Mouse (Mus musculus): ENCODE data around the gene Ubtf. TPM values are rescaled to one million over a fixed set of nuclear protein-coding genes. Genes with fewer than 3 reads are reported as not detected.
"Not testable (repeated sequence)": the region's sequence is repeated elsewhere in the genome, so short reads cannot be mapped to it uniquely, and the experiment has no call there.

Ubtf gene
- 70.5 and 71.4 TPM in 2 replicates for polyA plus RNA-seq (2015; fragmentation: Nextera tagmentation; extraction: Ambion mirVana)

DNA sequence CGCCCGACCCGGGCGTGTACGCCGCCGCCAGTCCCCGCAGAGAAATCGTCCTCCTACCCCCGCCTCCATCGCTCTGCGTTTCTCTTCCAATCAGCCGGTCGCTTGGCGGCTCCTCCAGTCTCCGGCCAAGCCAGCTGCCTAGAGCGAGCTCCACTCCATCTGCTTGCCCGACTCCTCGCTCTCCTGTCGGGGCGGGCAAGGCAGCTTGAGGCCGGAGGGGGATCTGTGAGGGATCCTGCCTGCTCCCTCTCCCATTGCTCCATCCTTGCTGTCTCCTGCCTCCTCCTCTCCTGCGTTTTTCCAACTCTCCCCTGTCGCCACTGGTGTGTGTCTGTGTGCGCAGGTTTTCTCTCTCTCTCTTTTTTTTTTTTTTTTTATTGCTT is at the start of gene Ubtf:
TSS of gene Ubtf (minus strand) at position 333 of the 383 bp plus-strand sequence.
- under 1% methylated on average over 25 of the region's 25 CpGs for WGBS
- peak; percentile 2; the same call in 1 of the 2 replicates for ATAC-seq (ENCODE audit: insufficient read depth, low FRiP score)

DNA sequence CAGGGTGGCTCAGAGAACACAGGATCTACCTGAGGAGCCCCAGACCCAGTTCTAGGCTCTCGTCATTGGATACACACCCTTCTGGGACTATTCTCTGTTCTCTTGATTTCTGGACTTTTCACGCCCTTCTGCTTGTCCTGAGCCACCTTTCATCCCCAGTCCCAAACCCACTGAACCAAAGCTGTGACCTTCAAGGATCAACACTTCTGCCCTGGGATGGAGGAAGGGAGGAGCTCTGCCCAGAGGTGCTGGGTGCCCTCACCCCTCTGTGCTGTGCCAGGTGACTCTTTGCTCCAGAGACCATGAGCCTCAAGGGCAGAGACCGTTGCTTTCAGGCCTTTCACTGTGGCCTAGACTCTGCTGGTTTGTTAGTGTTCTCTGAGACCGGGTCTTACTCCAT is 49.7 kb upstream of the Ubtf start:
- ATAC-seq (ENCODE audit: insufficient read depth, low FRiP score): no peak
- WGBS: 69% methylated on average over 4 of the region's 4 CpGs
- H3K27ac ChIP-seq (ENCODE audit: low read length): no peak overlapping the region

More for the DNA sequence above, at the start of gene Ubtf:
- Histone ChIP-seq H3K4me1 (ENCODE audit: control insufficient read depth, insufficient read depth, low read length) (peaks cover 23% of the 10 kb centered on the region), H3K27me3 (ENCODE audit: control insufficient read depth, insufficient read depth, low read length) (no peaks in the 10 kb centered on the region), H3K27ac (ENCODE audit: low read length) (peak within 1 kb of the TSS; percentile 99), H3K9ac (ENCODE audit: low read length) (peak within 1 kb of the TSS; percentile 100), H3K4me2 (ENCODE audit: low read depth, low read length) (peak within 1 kb of the TSS; percentile 78), H3K36me3 (ENCODE audit: control insufficient read depth, insufficient read depth, low read length) (0 out of 2 replicates have a peak, but pooled peaks cover 4% of the 10 kb centered on the region), H3K9me3 (replicated peaks; ENCODE audit: control insufficient read depth, low read length) (no peaks in the 10 kb centered on the region), H3K4me3 (replicated peaks; ENCODE audit: low read length) (peak within 1 kb of the TSS; percentile 98)

DNA sequence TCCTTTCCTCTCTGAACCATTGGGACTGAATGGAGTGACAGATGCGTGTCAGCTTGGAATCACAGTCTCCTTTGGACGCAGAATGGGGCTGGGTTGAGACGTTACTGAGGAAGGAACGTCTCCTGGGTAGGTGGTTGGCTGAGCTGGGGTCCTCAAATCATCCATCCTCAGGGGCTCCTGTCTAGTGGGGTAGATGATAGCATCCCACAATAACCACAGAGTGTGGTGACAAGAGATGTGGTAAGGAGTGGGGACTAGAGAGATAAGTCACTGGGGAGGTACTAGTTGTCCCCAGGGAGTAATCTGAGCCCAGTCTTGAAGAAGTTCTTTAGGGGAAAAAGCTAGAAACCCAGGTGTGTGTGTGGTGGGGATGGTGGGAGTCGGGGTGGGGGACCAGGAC is 48.8 kb upstream of the Ubtf start:
- Histone ChIP-seq H3K27me3 (ENCODE audit: control insufficient read depth, insufficient read depth, low read length) (no peaks in the 10 kb centered on the region), H3K27ac (ENCODE audit: low read length) (no peak overlapping the region), H3K9ac (ENCODE audit: low read length) (no peak overlapping the region), H3K9me3 (replicated peaks; ENCODE audit: control insufficient read depth, low read length) (no peaks in the 10 kb centered on the region), H3K4me2 (ENCODE audit: low read depth, low read length) (no peak overlapping the region), H3K36me3 (ENCODE audit: control insufficient read depth, insufficient read depth, low read length) (no peaks in the 10 kb centered on the region), H3K4me3 (replicated peaks; ENCODE audit: low read length) (no peak overlapping the region), H3K4me1 (ENCODE audit: control insufficient read depth, insufficient read depth, low read length) (no peaks in the 10 kb centered on the region)
- no peak for ATAC-seq (ENCODE audit: insufficient read depth, low FRiP score)
- 81% methylated on average over 5 of the region's 5 CpGs for WGBS

More for the DNA sequence above, 49.7 kb upstream of the Ubtf start:
- no peaks in the 10 kb centered on the region for H3K27me3 ChIP-seq (ENCODE audit: control insufficient read depth, insufficient read depth, low read length)
- H3K4me2 ChIP-seq (ENCODE audit: low read depth, low read length): no peak overlapping the region
- H3K4me3 ChIP-seq (replicated peaks; ENCODE audit: low read length): no peak overlapping the region
- H3K4me1 ChIP-seq (ENCODE audit: control insufficient read depth, insufficient read depth, low read length): no peaks in the 10 kb centered on the region; the same call in 1 of the 2 replicates
- H3K9me3 ChIP-seq (replicated peaks; ENCODE audit: control insufficient read depth, low read length): no peaks in the 10 kb centered on the region
- H3K36me3 ChIP-seq (ENCODE audit: control insufficient read depth, insufficient read depth, low read length): no peaks in the 10 kb centered on the region
- no peak overlapping the region for H3K9ac ChIP-seq (ENCODE audit: low read length)

DNA sequence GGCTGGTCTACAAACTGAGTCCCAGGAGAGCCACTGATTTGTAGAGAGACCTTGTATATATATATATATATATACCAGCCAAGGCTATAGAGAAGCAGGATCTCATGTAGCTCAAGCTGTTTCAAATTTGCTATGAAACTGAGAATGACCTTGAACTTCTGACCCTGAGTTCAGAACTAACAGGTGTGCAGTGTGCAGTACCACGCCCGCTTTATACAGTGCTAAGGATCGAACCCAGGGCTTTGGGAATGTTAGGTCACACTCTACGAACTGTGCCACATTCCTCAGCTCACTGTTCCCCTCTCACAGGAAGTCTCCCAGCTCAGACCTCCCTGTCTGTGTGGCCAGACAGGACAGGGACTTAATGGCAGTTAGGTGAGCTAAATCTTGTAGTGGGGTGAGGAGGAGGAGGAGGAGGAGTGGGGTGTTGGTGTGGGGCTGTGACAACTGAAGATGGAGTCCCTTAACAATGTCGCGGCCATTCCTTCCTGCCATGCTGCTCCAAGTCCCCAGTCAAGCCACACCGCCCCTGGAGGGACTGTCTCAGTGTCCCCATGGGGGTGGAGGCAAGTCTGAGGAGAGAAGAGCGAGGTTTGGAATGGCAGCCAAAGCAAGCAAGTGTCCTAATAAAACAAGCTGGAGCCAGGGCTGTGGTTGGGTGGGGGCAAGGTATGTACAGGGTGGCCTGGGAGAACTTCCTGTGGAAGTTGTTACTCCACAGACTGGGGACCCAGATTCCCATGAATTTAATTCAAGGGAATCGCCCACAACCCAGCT is 48.1 kb upstream of the Ubtf start:
- no peaks in the 10 kb centered on the region for H3K27me3 ChIP-seq (ENCODE audit: control insufficient read depth, insufficient read depth, low read length)
- ATAC-seq (ENCODE audit: insufficient read depth, low FRiP score): no peak
- no peak overlapping the region for H3K4me2 ChIP-seq (ENCODE audit: low read depth, low read length)
- 72% methylated on average over 9 of the region's 9 CpGs for WGBS
- H3K4me3 ChIP-seq (replicated peaks; ENCODE audit: low read length): no peak overlapping the region
- no peak overlapping the region for H3K9ac ChIP-seq (ENCODE audit: low read length)
- H3K36me3 ChIP-seq (ENCODE audit: control insufficient read depth, insufficient read depth, low read length): no peaks in the 10 kb centered on the region
- H3K27ac ChIP-seq (ENCODE audit: low read length): no peak overlapping the region
- H3K9me3 ChIP-seq (replicated peaks; ENCODE audit: control insufficient read depth, low read length): no peaks in the 10 kb centered on the region
- no peaks in the 10 kb centered on the region for H3K4me1 ChIP-seq (ENCODE audit: control insufficient read depth, insufficient read depth, low read length)

DNA sequence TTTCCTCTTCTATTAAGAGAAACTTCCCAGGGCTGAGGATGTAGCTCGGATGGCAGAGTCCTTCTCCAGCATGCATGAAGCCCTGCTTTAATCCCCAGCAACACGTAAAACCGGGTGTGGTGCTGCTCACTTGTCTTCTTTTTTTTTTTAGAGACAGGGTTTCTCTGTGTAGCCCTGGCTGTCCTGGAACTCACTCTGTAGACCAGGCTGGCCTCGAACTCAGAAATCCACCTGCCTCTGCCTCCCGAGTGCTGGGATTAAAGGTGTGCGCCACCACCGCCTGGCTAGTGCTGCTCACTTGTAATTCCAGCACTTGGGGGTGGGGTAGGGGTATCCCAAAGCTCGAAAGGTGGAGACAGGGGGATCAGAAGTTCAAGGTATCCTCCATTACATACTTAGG is 46.6 kb upstream of the Ubtf start, which contains the start of gene Slc4a1:
TSS of gene Slc4a1 (minus strand) at position 101 of the 400 bp plus-strand sequence.
- not testable (repeated sequence) for H3K4me2 ChIP-seq (ENCODE audit: low read depth, low read length); H3K9ac ChIP-seq (ENCODE audit: low read length); H3K4me1 ChIP-seq (ENCODE audit: control insufficient read depth, insufficient read depth, low read length); ATAC-seq (ENCODE audit: insufficient read depth, low FRiP score); H3K36me3 ChIP-seq (ENCODE audit: control insufficient read depth, insufficient read depth, low read length); H3K27ac ChIP-seq (ENCODE audit: low read length); H3K27me3 ChIP-seq (ENCODE audit: control insufficient read depth, insufficient read depth, low read length); H3K4me3 ChIP-seq (replicated peaks; ENCODE audit: low read length); H3K9me3 ChIP-seq (replicated peaks; ENCODE audit: control insufficient read depth, low read length)
- WGBS: 77% methylated on average over 8 of the region's 8 CpGs

DNA sequence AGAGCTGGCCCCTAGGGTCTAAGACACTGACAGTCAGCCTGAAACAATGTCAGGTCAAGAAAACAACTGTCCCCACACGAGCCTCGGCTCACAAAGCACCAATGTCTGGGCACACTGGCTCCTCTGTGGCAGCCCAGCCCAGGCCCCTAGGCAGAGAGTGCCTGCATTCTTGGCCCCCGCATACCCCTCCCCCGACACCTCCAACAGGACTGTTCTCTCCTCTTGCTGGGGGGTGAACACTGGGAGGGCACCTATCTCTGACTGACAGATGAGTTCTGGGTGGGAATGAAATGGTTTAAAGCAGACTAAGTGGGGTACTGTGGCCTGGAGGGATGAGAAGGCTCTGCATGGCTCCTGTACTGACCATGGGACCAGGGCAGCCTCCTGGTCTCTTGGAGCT is 46.2 kb upstream of the Ubtf start:
- ATAC-seq (ENCODE audit: insufficient read depth, low FRiP score): no peak
- no peak overlapping the region for H3K4me3 ChIP-seq (replicated peaks; ENCODE audit: low read length)

DNA sequence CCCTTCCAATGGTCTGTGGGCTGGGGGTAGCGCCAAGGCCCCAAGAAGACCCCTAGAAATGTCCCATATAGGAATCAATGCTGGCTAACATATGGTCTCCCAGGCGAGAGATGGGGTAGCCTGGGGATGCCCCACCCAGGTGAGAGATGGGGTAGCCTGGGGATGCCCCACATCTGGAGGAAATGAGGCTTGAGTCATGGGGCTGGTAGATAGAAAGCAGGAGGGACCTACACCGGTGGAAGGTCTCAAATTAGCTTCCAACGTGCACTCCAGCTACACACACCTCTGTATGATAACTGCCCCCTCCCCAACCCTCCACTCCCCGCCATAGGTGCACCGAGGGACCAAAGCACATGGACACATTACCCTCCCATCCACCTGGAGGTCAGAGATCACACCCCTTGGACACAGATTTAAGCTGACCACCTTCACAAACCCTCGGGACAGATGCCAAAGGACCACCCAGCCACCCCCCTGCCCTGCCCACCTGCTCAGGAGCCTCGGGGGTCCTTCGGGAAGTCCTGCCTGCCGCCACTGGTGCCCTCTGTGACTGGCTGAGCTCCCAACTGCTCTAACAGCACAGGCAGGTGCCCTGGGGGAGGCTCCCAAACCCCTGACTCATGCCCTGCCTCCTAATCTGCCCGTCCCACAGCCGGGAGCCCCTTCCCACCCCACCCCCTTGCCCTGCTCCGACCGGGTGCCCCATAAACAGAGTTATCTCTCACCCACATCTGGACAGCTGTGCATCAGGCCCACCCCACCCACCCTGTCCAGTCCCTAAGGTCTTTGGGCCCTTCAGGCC is 45.2 kb upstream of the Ubtf start:
- WGBS: 67% methylated on average over 14 of the region's 14 CpGs
- no peak overlapping the region for H3K9ac ChIP-seq (ENCODE audit: low read length)
- ATAC-seq (ENCODE audit: insufficient read depth, low FRiP score): peak; percentile 67

More for the DNA sequence above, 46.2 kb upstream of the Ubtf start:
- no peak overlapping the region for H3K4me2 ChIP-seq (ENCODE audit: low read depth, low read length)
- no peak overlapping the region for H3K27ac ChIP-seq (ENCODE audit: low read length)
- WGBS: 58% methylated on average over 4 of the region's 4 CpGs
- H3K4me1 ChIP-seq (ENCODE audit: control insufficient read depth, insufficient read depth, low read length): no peaks in the 10 kb centered on the region
- H3K9ac ChIP-seq (ENCODE audit: low read length): no peak overlapping the region
- H3K36me3 ChIP-seq (ENCODE audit: control insufficient read depth, insufficient read depth, low read length): no peaks in the 10 kb centered on the region
- H3K27me3 ChIP-seq (ENCODE audit: control insufficient read depth, insufficient read depth, low read length): no peaks in the 10 kb centered on the region
- H3K9me3 ChIP-seq (replicated peaks; ENCODE audit: control insufficient read depth, low read length): no peaks in the 10 kb centered on the region

DNA sequence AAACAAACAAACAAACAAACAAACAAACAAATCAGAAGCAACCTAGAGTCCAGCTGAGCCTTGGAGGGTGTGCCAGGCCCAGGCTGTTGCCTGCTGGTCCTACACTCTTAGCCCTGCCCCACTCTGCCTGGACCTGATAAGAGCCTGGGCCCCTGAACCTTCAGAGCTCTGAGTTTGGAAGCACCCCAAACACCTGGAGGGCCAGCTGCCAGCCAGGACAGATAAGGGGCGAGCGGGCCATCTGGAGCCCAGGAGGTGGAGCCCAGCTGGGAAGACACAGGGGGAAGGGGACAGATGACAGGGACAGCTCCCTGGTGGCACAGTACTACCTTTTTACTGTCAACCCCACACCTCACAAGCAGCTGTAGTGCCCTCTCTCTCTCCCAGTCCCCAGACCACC is 44.1 kb upstream of the Ubtf start:
- Histone ChIP-seq H3K4me3 (replicated peaks; ENCODE audit: low read length) (no peak overlapping the region), H3K9ac (ENCODE audit: low read length) (no peak overlapping the region), H3K4me2 (ENCODE audit: low read depth, low read length) (no peak overlapping the region), H3K36me3 (ENCODE audit: control insufficient read depth, insufficient read depth, low read length) (no peaks in the 10 kb centered on the region), H3K4me1 (ENCODE audit: control insufficient read depth, insufficient read depth, low read length) (no peaks in the 10 kb centered on the region), H3K27me3 (ENCODE audit: control insufficient read depth, insufficient read depth, low read length) (no peaks in the 10 kb centered on the region), H3K9me3 (replicated peaks; ENCODE audit: control insufficient read depth, low read length) (no peaks in the 10 kb centered on the region), H3K27ac (ENCODE audit: low read length) (no peak overlapping the region)
- 30% methylated on average over 2 of the region's 2 CpGs for WGBS
- no peak for ATAC-seq (ENCODE audit: insufficient read depth, low FRiP score)

More for the DNA sequence above, 45.2 kb upstream of the Ubtf start:
- no peaks in the 10 kb centered on the region for H3K4me1 ChIP-seq (ENCODE audit: control insufficient read depth, insufficient read depth, low read length)
- H3K27me3 ChIP-seq (ENCODE audit: control insufficient read depth, insufficient read depth, low read length): no peaks in the 10 kb centered on the region
- no peak overlapping the region for H3K4me2 ChIP-seq (ENCODE audit: low read depth, low read length)
- H3K4me3 ChIP-seq (replicated peaks; ENCODE audit: low read length): no peak overlapping the region
- no peaks in the 10 kb centered on the region for H3K36me3 ChIP-seq (ENCODE audit: control insufficient read depth, insufficient read depth, low read length)
- no peaks in the 10 kb centered on the region for H3K9me3 ChIP-seq (replicated peaks; ENCODE audit: control insufficient read depth, low read length)
- H3K27ac ChIP-seq (ENCODE audit: low read length): no peak overlapping the region

Measured in stomach, embryonic 16.5 days (tissue).